Mouse (Mus musculus): Measurements from ENCODE around the gene Lhb.
"Not testable (repeated sequence)": the region's sequence is repeated elsewhere in the genome, so short reads cannot be mapped to it uniquely, and the experiment has no call there.

The Lhb gene

GRCm38 (mm10) chr7:45420615-45420919 lies at the start of gene Lhb:
Gene Lhb (plus strand): TSS chr7:45420820.
- DNase-seq = no peak

- DNase-seq = no peak
Observed at GRCm38 (mm10) chr7:45372371-45372770, 48.2 kb upstream of the Lhb start.

GRCm38 (mm10) chr7:45374620-45375019 lies 46.0 kb upstream of the Lhb start:
- no peak for DNase-seq

GRCm38 (mm10) chr7:45376057-45376456 lies 44.6 kb upstream of the Lhb start:
- no peak for DNase-seq

DNA sequence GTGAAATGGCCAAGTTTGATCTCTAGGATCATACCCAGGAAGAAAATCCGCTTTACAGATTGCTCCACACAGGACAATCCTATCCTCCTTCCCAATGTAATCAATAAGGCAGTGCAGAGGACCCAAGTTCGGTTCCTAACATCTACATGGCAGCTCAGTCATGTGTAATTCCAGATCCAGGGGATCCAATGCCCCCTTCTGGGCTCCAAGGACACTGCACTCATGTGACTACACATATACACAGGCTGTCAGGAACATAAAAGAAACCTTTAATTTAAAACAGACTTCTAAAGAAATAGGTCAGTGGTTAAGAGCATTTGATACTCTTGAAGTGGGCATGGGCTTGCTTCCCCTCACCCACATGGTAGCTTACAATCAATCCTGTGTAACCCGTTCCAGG lies 34.5 kb upstream of the Lhb start:
- DNase-seq = no peak

DNA sequence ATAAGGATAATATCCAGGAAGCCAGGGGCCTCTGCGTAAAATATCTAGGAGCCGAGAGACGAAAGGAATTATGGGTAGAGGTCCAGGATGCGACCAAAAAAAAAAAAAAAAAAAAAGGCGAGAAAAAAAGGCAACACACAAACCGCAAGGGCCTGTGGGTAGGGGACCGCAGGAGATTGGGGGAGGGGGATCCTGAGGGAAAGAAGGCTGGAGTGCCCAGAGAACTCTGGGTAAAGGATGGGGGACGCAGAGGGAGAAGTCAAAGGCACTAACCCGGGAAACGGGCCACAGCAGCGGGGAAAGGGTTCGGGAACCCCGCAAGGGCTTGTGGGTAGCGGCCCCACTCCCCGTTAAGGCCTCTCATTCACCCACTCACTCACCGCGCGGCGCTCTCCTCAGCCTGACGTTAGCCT lies 25.5 kb upstream of the Lhb start:
- no peak for DNase-seq

GRCm38 (mm10) chr7:45395578-45396336 lies 24.9 kb upstream of the Lhb start, which contains the start of gene Snrnp70:
Gene Snrnp70 (minus strand): TSS chr7:45395742.
- peak; percentile 100 for DNase-seq

GRCm38 (mm10) chr7:45396337-45396775 lies 24.3 kb upstream of the Lhb start:
- not testable (repeated sequence) for DNase-seq

DNA sequence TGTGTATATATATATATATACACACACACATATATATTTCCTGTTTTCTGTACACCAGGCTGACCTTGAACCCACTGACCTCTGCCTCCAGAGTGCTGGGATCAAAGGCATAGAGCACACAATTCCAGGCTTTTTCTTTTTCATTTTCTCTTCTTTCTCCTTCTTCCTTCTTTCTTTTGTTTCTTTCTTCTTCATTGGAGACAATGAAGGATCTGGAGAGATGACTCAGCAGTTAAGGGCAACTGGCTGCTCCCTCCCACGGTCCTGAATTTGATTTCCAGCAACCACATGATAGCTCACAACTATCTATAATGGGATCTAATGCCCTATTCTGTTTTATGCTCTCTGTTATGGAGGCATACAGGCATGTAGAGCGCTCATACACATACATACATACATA lies 23.8 kb upstream of the Lhb start:
- DNase-seq = no peak

DNA sequence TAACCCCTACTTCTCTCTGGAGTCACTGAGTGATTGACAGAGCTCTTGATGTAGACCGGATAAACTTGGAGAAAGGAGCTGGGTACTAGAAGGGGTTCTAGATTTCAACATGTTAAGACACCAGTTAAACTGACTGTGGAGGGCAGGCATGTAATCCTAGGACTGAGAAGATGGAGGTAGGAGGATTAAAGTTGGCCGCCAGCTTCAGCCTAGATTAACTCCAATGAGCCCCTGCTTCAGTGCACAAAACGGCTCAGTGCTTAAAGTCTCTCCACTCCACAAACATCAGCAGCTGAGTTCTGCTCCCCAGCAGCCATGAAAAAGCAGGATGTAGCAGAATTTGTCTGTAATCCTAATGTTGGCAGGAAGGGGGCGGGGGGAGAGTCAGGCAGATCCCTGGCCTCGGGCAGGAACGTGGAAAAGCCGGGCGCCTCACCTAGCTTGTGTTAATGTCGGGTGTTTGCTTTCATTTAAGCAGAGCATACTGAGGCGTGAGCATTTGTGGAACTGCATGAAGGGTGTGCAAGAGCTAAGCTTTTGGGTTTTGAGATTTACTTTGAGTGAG lies 19.0 kb upstream of the Lhb start:
- DNase-seq = no peak

DNA sequence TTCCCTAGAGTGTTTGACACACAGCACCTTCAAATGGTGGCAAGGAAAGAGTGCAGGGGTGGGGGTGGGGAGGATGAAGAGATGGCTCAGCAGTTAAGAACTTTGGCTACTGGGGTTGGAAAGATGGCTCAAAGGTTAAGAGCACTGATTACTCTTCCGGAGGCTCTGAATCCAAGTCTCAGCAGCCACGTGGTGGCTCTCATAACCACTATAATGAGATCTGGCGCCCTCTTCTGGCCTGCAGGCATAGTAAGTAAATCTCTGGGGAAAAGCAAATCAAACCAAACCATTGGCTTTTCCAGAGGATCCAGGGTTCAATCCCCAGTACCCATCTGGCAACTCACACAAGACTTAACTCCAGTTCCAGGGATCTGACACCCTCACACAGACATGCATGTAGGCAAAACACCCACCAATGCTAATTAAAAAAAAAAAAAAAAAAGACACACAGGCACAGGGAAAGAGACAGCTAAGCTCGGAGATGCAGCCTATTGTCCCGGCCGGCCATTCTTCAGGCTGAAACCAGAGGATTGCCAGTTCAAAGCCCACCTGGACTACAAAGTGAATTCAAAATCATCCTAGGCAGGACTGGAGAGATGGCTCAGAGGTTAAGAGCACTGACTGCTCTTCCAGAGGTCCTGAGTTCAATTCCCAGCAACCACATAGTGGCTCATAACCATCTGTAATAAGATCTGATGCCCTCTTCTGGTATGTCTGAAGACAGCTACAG lies 16.9 kb upstream of the Lhb start:
- DNase-seq = peak; percentile 71

DNA sequence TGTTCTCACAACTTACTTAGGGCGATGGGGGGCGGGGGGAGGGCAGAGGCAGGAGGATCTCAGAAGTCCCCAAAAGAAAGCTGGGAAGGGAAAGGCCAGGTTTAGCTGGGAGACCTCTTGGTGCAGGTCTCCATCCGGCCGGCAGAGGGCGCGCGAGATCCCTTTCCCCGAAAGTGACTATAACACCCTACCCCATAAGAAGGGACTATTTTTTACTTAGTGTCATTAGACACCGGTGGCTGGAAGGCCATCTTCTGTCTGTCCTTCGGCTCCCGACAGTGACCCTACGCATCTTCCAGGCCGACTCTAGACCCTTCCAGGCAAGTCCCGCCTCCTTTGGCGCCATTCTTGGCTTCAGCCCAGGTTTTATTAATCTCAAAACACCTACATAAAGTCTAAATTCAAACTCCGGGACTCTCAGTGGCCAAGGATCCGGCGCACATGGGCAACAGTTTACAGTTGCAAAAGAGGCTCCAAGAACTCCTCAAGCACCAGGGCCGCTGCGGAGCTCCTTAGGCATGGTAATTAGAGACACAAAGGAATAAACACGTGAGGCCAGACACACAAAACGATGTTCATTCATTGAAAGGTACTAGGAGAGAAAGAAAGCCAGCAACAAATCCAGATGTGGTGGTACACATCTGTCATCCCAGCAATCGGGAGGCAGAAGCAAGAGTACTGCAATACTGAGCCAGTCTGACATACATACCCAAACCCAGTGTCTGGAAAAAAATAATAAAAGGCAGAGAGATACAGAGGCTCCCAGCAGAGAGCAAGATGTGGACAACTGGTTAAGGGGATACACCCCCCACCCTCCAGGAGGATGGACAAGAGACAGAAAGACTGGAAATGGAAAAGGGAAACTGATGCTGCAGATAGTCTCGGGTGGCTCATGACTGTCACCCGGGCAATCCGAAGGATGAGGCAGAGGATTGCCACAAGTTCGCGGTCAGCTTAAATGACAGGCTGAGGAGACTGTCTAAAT lies 15.2 kb upstream of the Lhb start, which contains the start of gene Kcna7:
TSS of gene Kcna7 (plus strand) at position 563 of the 985 bp plus-strand sequence.
- DNase-seq = peak; percentile 82

- no peak for DNase-seq
Observed at GRCm38 (mm10) chr7:45406157-45407156, 14.2 kb upstream of the Lhb start.

DNA sequence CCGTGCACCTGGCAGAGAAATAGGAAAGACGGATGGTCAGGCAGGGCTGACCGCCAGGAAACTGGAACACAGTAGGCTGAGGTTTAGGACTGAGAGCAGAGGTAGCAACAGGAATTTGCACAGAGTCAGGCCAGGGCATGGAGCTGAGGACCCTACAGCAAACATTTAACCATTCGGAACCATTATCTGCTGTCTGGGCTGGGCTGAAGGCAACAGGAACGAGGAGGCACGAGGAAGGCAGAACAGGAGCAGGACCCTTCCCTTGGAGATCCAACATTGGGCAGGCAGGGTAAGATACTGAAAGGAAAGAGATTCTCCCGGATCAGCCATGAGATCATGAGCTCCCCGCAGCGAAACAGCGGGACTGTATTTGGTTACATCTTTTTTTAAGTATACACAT lies 12.8 kb upstream of the Lhb start:
- DNase-seq = no peak

DNA sequence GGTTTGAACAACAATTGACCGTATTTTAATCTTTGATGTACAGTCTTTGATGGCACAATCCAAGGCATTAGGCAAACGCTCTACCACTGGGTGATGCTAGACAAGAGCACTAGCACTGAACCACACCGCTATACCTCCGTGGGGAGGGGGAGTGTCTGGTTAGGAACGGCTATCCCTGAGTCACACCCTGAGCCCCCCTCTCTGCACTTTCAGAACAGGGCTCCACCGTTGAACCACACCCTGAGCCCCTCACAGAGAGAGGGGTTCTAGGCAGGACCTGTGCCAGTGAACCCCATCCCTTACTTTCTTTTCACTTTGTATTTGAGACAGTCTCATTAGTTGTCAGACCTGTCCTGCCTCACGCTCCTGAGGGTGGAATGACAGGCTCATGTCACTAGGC lies 12.3 kb upstream of the Lhb start:
- DNase-seq = no peak

DNA sequence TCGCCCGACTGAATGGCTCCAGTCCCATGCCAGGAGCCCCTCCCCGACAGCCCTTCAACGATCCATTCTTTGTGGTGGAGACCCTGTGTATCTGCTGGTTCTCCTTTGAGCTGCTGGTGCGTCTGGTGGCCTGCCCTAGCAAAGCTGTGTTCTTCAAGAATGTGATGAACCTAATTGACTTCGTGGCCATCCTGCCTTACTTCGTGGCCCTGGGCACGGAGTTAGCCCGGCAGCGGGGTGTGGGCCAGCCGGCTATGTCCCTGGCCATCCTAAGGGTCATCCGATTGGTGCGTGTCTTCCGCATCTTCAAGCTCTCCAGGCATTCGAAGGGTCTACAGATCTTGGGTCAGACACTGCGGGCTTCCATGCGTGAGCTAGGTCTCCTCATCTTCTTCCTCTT lies 11.7 kb upstream of the Lhb start:
- no peak for DNase-seq

DNA sequence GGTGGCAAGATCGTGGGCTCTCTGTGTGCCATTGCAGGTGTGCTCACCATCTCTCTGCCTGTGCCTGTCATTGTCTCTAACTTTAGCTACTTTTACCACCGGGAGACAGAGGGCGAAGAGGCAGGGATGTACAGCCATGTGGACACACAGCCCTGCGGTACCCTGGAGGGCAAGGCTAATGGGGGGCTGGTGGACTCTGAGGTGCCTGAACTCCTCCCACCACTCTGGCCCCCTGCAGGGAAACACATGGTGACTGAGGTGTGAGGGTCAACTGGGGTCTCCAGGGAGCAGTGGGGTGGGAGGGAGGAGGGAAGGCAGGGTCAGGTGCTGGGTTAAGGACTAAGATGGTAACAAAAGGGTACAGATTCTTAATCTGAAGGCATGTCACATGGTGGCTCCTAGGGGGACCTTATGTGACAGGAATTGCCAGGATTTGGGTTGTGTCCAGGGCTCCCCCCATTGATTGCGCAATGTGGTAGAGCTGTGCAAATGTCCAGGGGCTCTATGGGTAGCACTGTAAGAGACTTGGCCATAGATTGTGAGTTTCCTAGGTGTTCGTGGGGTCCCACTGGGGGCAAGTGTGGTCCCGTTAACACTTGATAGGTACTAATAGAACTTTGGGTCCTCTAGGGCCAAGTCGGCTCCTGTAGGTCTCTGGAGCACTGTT lies 11.0 kb upstream of the Lhb start:
- no peak for DNase-seq

DNA sequence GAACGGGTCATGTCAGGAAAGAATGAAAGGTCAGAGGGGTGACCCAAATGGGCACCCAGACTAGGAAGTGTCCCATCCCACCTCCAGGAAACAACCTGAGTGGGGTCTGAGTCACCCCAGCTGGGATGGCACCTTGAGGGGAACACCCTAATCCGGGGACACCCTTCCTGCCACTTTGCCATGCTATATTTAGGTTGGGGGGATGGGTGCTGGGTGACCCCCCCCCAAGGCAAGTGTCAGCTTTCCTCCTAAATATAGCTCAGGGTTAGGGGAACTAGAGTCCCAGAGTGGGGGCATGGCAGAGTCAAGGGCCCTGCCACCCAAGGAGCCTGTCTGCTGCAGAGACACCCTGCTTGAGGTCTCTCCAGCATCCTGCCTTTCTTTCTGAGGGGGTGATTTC lies 8.2 kb upstream of the Lhb start:
- DNase-seq = no peak

- peak; percentile 47 for DNase-seq
Observed at GRCm38 (mm10) chr7:45413113-45413863, 7.3 kb upstream of the Lhb start, which contains the start of gene Ntf5. Gene Ntf5 (plus strand): TSS chr7:45413695.
